Mouse (Mus musculus) heart, embryonic 11.5 days (tissue): ENCODE results near the gene Frmd8. TPM values are rescaled to one million over a fixed set of nuclear protein-coding genes. Genes with fewer than 3 reads are reported as not detected.

Experiments
- ATAC-seq: fragments of 200-750 bp; cut with Nextera tagmentation; replicated peaks from 2 replicates; pipeline ENCODE4 v1.8.0; 2017; ENCODE audit warnings: moderate library complexity; ENCODE audit not compliant: insufficient number of reproducible peaks, low FRiP score, low TSS enrichment
- H3K27ac ChIP-seq: fragments of 300-500 bp; sonication (generic); 2 replicates; pipeline ENCODE4 v1.5.1; 2014; ENCODE audit warnings: mild to moderate bottlenecking, low read depth, low read length
- H3K27me3 ChIP-seq: fragments of 300-500 bp; sonication (generic); 2 replicates; pipeline ENCODE4 v1.6.1; 2014; ENCODE audit warnings: mild to moderate bottlenecking, low read length, mixed read lengths; ENCODE audit not compliant: control insufficient read depth, insufficient read depth
- H3K36me3 ChIP-seq: fragments of 300-500 bp; sonication (generic); 2 replicates; pipeline ENCODE4 v1.6.1; 2014; ENCODE audit warnings: mild to moderate bottlenecking, low read length, moderate library complexity, mixed read lengths; ENCODE audit not compliant: control insufficient read depth, insufficient read depth
- H3K4me1 ChIP-seq: fragments of 300-500 bp; sonication (generic); 2 replicates; pipeline ENCODE4 v1.6.1; 2014; ENCODE audit warnings: low read length; ENCODE audit not compliant: control insufficient read depth, insufficient read depth
- H3K4me2 ChIP-seq: fragments of 300-500 bp; sonication (generic); 2 replicates; pipeline ENCODE4 v1.6.1; 2014; ENCODE audit warnings: mild to moderate bottlenecking, moderate library complexity
- H3K4me3 ChIP-seq: fragments of 300-500 bp; sonication (generic); 2 replicates; pipeline ENCODE4 v1.5.1; 2014; ENCODE audit warnings: low read depth, low read length
- H3K9ac ChIP-seq: fragments of 300-500 bp; sonication (generic); 2 replicates; pipeline ENCODE4 v1.6.1; 2014; ENCODE audit warnings: mild to moderate bottlenecking, low read depth, low read length, moderate library complexity
- H3K9me3 ChIP-seq: fragments of 300-500 bp; sonication (generic); replicated peaks from 2 replicates; pipeline ENCODE4 v1.6.1; 2016; ENCODE audit warnings: low read length; ENCODE audit not compliant: control insufficient read depth
- WGBS: fragments of 180-500 bp; shearing (Covaris S2); extraction: QIAGEN DNeasy Blood & Tissue Kit; methylation state at CpG from one replicate; pipeline ENCODE4 v1.1.7; 2014; ENCODE audit not compliant: insufficient replicate concordance; 5-methylcytosine and 5-hydroxymethylcytosine counted together
- polyA plus RNA-seq: library from polyadenylated mRNA; unstranded; fragments of >200 nt; fragmentation: Nextera tagmentation; extraction: Ambion mirVana; gene quantifications from 2 replicates; pipeline ENCODE4 v1.2.1, GENCODE M21; 2014

The Frmd8 gene
- polyA plus RNA-seq, 1 experiment from 2014 or later: 15.4 TPM

DNA sequence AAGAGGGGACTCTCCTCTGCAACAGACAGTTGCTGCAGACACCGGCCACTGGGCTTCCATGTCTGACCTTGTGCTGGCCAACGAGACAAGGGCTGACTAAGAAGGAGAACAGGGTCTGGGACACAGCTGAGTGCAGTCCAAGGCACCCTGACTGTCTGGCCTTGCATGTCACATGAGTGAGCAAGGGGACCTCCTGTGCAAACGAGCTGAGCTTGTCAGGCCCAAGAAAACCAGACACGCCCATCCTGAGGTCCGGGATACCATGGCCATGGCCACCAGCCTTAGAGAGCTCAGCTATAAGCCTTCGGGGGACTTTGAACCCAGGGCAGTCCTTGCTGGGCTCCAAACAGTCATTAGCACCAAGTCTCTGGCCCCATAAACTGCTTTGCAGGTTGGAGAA lies 7.0 kb downstream of the Frmd8 start:
- H3K4me3 ChIP-seq: no peak overlapping the region
- no peaks in the 10 kb centered on the region for H3K27me3 ChIP-seq
- ATAC-seq: no peak
- H3K9me3 ChIP-seq: no peaks in the 10 kb centered on the region
- WGBS: 82% methylated on average over 6 of the region's 6 CpGs
- H3K9ac ChIP-seq: peak overlapping the region; percentile 39; the same call in 1 of the 2 replicates
- peaks cover 24% of the 10 kb centered on the region for H3K36me3 ChIP-seq
- H3K4me1 ChIP-seq: peaks cover 29% of the 10 kb centered on the region
- H3K27ac ChIP-seq: no peak overlapping the region
- no peak overlapping the region for H3K4me2 ChIP-seq

- WGBS: 91% methylated on average over 20 of the region's 20 CpGs
- 0 out of 2 replicates have a peak, but pooled peaks cover 3% of the 10 kb centered on the region for H3K9me3 ChIP-seq
- H3K27ac ChIP-seq: no peak overlapping the region
- no peak overlapping the region for H3K4me3 ChIP-seq
- no peak overlapping the region for H3K4me2 ChIP-seq
- peaks cover 45% of the 10 kb centered on the region for H3K36me3 ChIP-seq
- no peak overlapping the region for H3K9ac ChIP-seq
- H3K27me3 ChIP-seq: no peaks in the 10 kb centered on the region
- H3K4me1 ChIP-seq: peaks cover 5% of the 10 kb centered on the region; the same call in 1 of the 2 replicates
- ATAC-seq: no peak
These were observed 10.2 kb downstream of the Frmd8 start for GRCm38 (mm10) chr19:5864710-5865398.

DNA sequence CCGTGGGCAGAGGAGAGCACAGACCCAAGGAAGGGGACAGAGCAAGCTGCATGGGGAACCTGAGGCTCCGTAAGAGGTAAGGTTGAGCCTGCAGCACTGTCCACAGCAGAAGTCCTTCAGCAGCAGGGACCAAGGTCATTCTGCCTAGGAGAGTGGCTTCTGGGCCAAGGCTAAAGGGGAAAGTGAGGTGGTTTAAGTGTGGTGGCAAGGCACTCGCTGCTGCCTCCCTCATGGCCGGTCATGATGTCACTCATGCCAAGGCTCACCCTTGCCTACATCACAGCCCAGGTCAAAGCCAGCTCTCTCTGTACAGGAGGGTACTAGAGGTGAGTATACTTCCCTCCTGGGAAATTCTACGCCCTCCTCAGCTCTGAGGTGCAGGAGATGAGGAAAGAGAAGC lies 11.3 kb downstream of the Frmd8 start:
- Histone ChIP-seq H3K9me3 (0 out of 2 replicates have a peak, but pooled peaks cover 3% of the 10 kb centered on the region), H3K27ac (no peak overlapping the region), H3K4me1 (peaks cover 5% of the 10 kb centered on the region; the same call in 1 of the 2 replicates), H3K4me2 (no peak overlapping the region), H3K9ac (no peak overlapping the region), H3K36me3 (peaks cover 44% of the 10 kb centered on the region), H3K27me3 (no peaks in the 10 kb centered on the region), H3K4me3 (no peak overlapping the region)
- ATAC-seq: no peak
- WGBS: 91% methylated on average over 5 of the region's 5 CpGs

DNA sequence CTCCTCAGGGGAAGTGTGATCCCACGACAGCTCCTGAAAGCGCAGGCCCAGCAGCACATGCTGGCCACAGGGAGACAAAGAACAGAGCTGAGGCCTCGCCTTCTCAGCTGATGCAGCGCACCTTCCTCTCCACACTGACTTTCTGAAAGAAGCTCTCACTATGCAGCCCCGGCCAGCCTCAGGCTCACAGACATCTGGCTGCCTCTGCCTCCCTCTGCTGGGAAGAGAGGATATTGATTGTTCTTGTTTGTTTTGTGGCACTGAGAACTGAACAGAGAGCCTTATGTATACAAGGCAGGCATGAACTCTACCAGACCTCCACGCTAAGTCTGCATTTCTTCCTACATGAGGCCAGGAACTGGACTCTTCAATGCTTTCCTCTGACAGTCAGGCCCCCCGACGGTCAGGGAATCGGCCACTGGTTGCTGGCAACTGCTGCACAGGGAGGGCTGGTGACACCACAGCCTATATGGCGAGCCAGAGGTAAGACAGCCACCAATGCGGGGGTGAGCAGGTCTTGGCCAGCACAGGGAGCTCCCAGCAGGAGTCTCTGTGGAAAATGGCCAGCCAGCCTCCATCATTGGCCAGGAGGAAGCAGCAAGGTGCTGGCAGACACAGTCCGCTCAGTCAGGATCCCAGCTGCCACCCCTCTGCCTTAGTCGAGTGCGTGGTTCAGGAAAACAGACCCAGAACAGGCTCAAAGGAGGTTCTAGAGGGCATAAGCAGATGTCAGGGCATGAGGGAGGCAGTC lies 12.6 kb downstream of the Frmd8 start:
- whole genome bisulfite sequencing: 94% methylated on average over 14 of the region's 14 CpGs

DNA sequence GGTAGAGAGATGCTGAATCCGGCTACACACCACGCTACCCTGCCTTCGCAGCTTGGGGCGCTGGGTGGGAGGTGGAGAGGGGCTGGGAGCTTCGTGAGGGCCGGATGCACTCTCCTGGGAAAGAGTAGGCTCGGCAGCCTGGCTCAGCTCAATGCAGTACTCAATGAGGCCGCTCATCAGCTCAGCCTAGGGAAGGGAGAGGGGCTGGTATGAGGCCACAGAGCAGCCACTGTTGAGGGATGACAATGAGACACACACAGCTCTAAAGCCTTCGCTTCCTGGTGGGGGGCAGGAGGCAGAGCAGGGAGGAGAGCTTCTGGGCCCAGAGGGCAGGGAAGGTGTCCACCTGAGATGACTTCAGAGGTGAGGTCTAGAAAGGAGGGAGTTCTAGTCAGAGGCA lies 18.5 kb downstream of the Frmd8 start:
- Histone ChIP-seq H3K9me3 (no peaks in the 10 kb centered on the region), H3K27me3 (no peaks in the 10 kb centered on the region), H3K27ac (no peak overlapping the region), H3K4me1 (peaks cover 16% of the 10 kb centered on the region), H3K4me2 (no peak overlapping the region), H3K9ac (no peak overlapping the region), H3K4me3 (no peak overlapping the region), H3K36me3 (peaks cover 40% of the 10 kb centered on the region)
- WGBS: 81% methylated on average over 9 of the region's 9 CpGs
- no peak for ATAC-seq

More for the DNA sequence above, 12.6 kb downstream of the Frmd8 start:
- Histone ChIP-seq H3K36me3 (peaks cover 43% of the 10 kb centered on the region), H3K4me2 (no peak overlapping the region), H3K4me3 (no peak overlapping the region), H3K9me3 (0 out of 2 replicates have a peak, but pooled peaks cover 3% of the 10 kb centered on the region), H3K27me3 (no peaks in the 10 kb centered on the region), H3K9ac (no peak overlapping the region), H3K27ac (no peak overlapping the region), H3K4me1 (peaks cover 5% of the 10 kb centered on the region; the same call in 1 of the 2 replicates)
- no peak for ATAC-seq

DNA sequence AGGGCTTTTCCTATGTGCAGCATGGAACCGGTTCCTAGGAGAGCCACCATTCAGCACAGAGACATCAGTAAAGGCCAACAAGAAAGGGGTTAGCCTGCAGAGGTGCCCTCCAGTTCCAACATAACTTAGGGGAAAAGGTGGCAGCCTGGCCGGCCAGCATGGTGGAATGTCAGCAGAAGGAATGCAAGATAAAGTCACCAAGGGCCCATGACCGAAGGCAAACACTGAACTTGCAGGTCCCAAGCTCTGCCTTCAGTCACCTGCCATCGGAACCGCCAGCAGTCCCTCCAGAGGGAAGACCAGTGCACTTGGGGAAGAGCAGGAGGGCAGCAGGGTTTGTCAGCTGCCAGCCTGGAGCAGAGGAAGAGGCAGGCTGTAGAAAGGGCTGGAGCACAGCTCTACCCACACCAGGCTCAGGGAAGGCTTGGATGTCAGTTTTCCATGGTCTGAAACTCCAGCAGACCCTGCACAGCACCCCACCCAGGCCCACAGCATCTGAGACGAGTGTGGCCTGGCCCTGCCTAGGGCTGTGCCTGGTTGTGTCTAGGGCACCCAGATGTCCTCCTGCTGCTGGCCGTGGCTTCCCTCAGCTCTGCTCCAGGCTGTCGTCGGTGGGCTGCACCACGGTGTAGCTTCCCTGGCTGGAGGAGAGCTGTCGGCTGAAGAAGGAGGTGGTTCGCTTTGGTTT lies 22.9 kb downstream of the Frmd8 start:
- ATAC-seq: no peak
- H3K36me3 ChIP-seq: peaks cover 19% of the 10 kb centered on the region
- 56% methylated on average over 12 of the region's 12 CpGs for whole genome bisulfite sequencing
- H3K4me2 ChIP-seq: 0 out of 2 replicates have a peak overlapping the region, but pooled peaks have one; percentile 6
- H3K27me3 ChIP-seq: no peaks in the 10 kb centered on the region
- H3K9me3 ChIP-seq: no peaks in the 10 kb centered on the region
- peak overlapping the region; percentile 65 for H3K27ac ChIP-seq
- H3K4me1 ChIP-seq: peaks cover 52% of the 10 kb centered on the region
- H3K4me3 ChIP-seq: no peak overlapping the region
- H3K9ac ChIP-seq: peak overlapping the region; percentile 59

DNA sequence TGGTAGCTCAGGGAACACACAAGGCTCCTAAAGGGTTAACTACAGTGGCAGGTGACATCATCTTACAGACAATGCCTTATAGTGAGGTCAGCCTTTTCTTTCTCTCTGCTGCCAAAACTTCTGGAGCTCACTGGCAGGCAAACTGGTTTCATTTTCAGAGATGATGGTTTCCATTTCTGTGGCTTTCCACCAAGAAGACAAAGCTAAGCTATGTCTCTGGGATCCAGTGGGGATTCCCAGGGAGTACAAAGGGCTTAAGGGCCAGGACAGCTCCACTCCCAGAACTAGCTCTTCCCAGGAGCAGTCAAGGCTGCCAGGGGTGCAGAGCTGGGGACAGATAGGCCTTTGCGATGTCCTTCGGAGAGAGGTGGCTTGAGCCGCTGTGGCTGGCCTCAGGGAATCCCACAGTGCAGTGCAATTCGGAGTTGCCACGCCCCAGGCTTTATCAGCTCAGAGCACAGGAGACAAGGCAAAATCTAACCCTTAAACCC lies 23.5 kb downstream of the Frmd8 start:
- H3K9ac ChIP-seq: peak overlapping the region; percentile 61

DNA sequence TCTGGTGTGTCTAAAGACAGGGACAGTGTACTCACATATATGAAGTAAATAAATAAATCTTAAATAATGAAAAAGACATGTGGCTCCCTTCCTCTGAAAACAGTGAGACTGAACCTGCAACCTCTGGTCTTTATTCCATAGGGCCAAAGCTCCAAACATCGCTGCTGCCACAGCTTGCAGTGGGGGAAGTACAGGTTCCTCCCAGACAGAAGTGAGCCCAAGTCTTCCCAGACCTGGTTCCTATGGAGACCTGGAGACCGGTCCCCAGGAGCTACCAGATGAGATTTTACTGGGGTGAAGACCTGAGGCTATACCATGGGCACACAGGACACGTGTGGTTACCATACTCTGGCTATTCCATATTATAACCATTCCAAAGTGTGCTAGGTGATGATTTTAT lies 24.2 kb downstream of the Frmd8 start:
- 84% methylated on average over 3 of the region's 3 CpGs for WGBS
- Histone ChIP-seq H3K27me3 (no peaks in the 10 kb centered on the region), H3K4me2 (no peak overlapping the region), H3K9me3 (no peaks in the 10 kb centered on the region), H3K27ac (no peak overlapping the region), H3K4me1 (peaks cover 60% of the 10 kb centered on the region), H3K4me3 (no peak overlapping the region), H3K36me3 (peaks cover 14% of the 10 kb centered on the region), H3K9ac (no peak overlapping the region)
- no peak for ATAC-seq

More for the DNA sequence above, 23.5 kb downstream of the Frmd8 start:
- Histone ChIP-seq H3K4me1 (peaks cover 58% of the 10 kb centered on the region), H3K9me3 (no peaks in the 10 kb centered on the region), H3K27ac (peak overlapping the region; percentile 65), H3K4me3 (no peak overlapping the region), H3K36me3 (peaks cover 16% of the 10 kb centered on the region), H3K27me3 (no peaks in the 10 kb centered on the region), H3K4me2 (peak overlapping the region; percentile 31)
- 38% methylated on average over 5 of the region's 5 CpGs for WGBS
- no peak for ATAC-seq
